Mouse (Mus musculus) embryonic fibroblast, embryonic 13.5 days (primary cell): ENCODE measurements around the gene Pnkp. TPM values are rescaled to one million over a fixed set of nuclear protein-coding genes. Genes with fewer than 3 reads are reported as not detected.
"Not testable (repeated sequence)": the region's sequence is repeated elsewhere in the genome, so short reads cannot be mapped to it uniquely, and the experiment has no call there.

Experiments used
- H3K27ac ChIP-seq: 2 replicates; pipeline ENCODE4 v1.5.1; 2012; ENCODE audit warnings: low read length, control low read depth, inconsistent platforms; ENCODE audit not compliant: insufficient read depth
- H3K4me1 ChIP-seq: 2 replicates; pipeline ENCODE4 v1.6.1; 2011; ENCODE audit warnings: low read length; ENCODE audit not compliant: control insufficient read depth, insufficient read depth
- H3K4me3 ChIP-seq: 2 replicates; pipeline ENCODE4 v1.5.1; 2011; ENCODE audit warnings: mild to moderate bottlenecking, control low read depth, low read length; ENCODE audit not compliant: insufficient read depth
- CTCF ChIP-seq: IDR thresholded peaks from 2 replicates; pipeline ENCODE4 v1.5.1; 2011; ENCODE audit warnings: mild to moderate bottlenecking, control low read depth, low read length, moderate library complexity, borderline replicate concordance; ENCODE audit not compliant: insufficient read depth
- POLR2A ChIP-seq: IDR thresholded peaks from 2 replicates; pipeline ENCODE4 v1.6.1; 2011; ENCODE audit warnings: low read depth, mild to moderate bottlenecking, control low read depth, low read length, moderate library complexity
- polyA plus RNA-seq: library from polyadenylated mRNA; stranded (reverse); fragments of >200 nt; gene quantifications from 2 replicates; pipeline ENCODE4 v1.2.4, GENCODE M21; 2011; ENCODE audit warnings: low read depth; ENCODE audit not compliant: missing spikeins, insufficient read length

Gene Pnkp
- polyA plus RNA-seq, 1 experiment, result 24.7 TPM

GRCm38 (mm10) chr7:44867010-44867702 is 10.2 kb downstream of the Pnkp start:
- Histone ChIP-seq H3K27ac (no peak overlapping the region), H3K4me1 (0 out of 2 replicates have a peak, but pooled peaks cover 7% of the 10 kb centered on the region), H3K4me3 (peak overlapping the region; percentile 47; the same call in 1 of the 2 replicates)
- TF ChIP-seq POLR2A (no peak), CTCF (no peak)

GRCm38 (mm10) chr7:44867802-44868201 is 10.9 kb downstream of the Pnkp start:
- Histone ChIP-seq H3K4me1 (0 out of 2 replicates have a peak, but pooled peaks cover 7% of the 10 kb centered on the region), H3K4me3 (peak overlapping the region; percentile 47), H3K27ac (no peak overlapping the region)
- TF ChIP-seq CTCF (no peak), POLR2A (no peak)

GRCm38 (mm10) chr7:44868465-44868864 is 11.5 kb downstream of the Pnkp start:
- Histone ChIP-seq H3K4me1 (0 out of 2 replicates have a peak, but pooled peaks cover 7% of the 10 kb centered on the region), H3K4me3 (peak overlapping the region; percentile 47), H3K27ac (0 out of 2 replicates have a peak overlapping the region, but pooled peaks have one; percentile 7)
- TF ChIP-seq CTCF, result no peak
- TF ChIP-seq POLR2A, result no peak

GRCm38 (mm10) chr7:44868919-44869696 is 12.2 kb downstream of the Pnkp start:
- H3K27ac ChIP-seq, result peak overlapping the region; percentile 89
- 0 out of 2 replicates have a peak, but pooled peaks cover 7% of the 10 kb centered on the region for H3K4me1 ChIP-seq
- no peak; the same call in 1 of the 2 replicates for TF ChIP-seq POLR2A
- TF ChIP-seq CTCF, result no peak
- peak overlapping the region; percentile 47 for H3K4me3 ChIP-seq

GRCm38 (mm10) chr7:44869697-44870528 is 13.0 kb downstream of the Pnkp start, which contains the start of gene Ptov1:
Gene Ptov1 (minus strand): TSS chr7:44869788.
- 0 out of 2 replicates have a peak, but pooled peaks cover 7% of the 10 kb centered on the region for H3K4me1 ChIP-seq
- H3K4me3 ChIP-seq, result peak within 1 kb of the TSS; percentile 47
- TF ChIP-seq CTCF (no peak), POLR2A (peak; percentile 88)
- H3K27ac ChIP-seq, result peak within 1 kb of the TSS; percentile 89

- TF ChIP-seq CTCF (no peak), POLR2A (no peak; the same call in 1 of the 2 replicates)
- peak overlapping the region; percentile 89 for H3K27ac ChIP-seq
- peak overlapping the region; percentile 47; the same call in 1 of the 2 replicates for H3K4me3 ChIP-seq
- 0 out of 2 replicates have a peak, but pooled peaks cover 7% of the 10 kb centered on the region for H3K4me1 ChIP-seq
Measured at GRCm38 (mm10) chr7:44870614-44871013, 13.7 kb downstream of the Pnkp start.

- no peak overlapping the region for H3K27ac ChIP-seq
- TF ChIP-seq CTCF (no peak), POLR2A (no peak)
- H3K4me3 ChIP-seq, result no peak overlapping the region
- H3K4me1 ChIP-seq, result 0 out of 2 replicates have a peak, but pooled peaks cover 7% of the 10 kb centered on the region
Measured at GRCm38 (mm10) chr7:44871181-44871580, 14.2 kb downstream of the Pnkp start.

GRCm38 (mm10) chr7:44871774-44872173 is 14.8 kb downstream of the Pnkp start:
- not testable (repeated sequence) for H3K4me1 ChIP-seq, H3K27ac ChIP-seq, H3K4me3 ChIP-seq

- Histone ChIP-seq H3K4me3 (no peak overlapping the region), H3K27ac (no peak overlapping the region), H3K4me1 (no peaks in the 10 kb centered on the region)
- TF ChIP-seq POLR2A, result no peak
Measured at GRCm38 (mm10) chr7:44877833-44878232, 20.9 kb downstream of the Pnkp start.
